Mouse (Mus musculus): ENCODE measurements at regions not wholly inside any gene's neighbourhood (a gene's known extent, or its start where the extent isn't known, plus 50 kb on each side); places are given as distances from the start of the nearest gene placed in this dataset.

GRCm38 (mm10) chr5:80670258-80670947, 349.5 kb upstream of the Adgrl3 start:
- TF ChIP-seq POLR2A (IDR thresholded peaks at IDR 0.05; ENCODE audit: insufficient read length, low read depth) (no peak), E2F4 (IDR thresholded peaks at IDR 0.05; ENCODE audit: insufficient read depth) (no peak), MYOD1 (IDR thresholded peaks at IDR 0.05; ENCODE audit: control insufficient read depth in 1 of 3, insufficient read length in 2 of 3, low read depth in 2 of 3) (no peak), USF1 (IDR thresholded peaks at IDR 0.05; ENCODE audit: low read depth) (no peak), MAX (IDR thresholded peaks at IDR 0.05; ENCODE audit: low read depth) (no peak)

All from myocyte (in vitro differentiated cells).